Mouse (Mus musculus): ENCODE data around the gene Mrpl22. TPM values are rescaled to one million over a fixed set of nuclear protein-coding genes. Genes with fewer than 3 reads are reported as not detected.

Gene Mrpl22
- polyA plus RNA-seq (2016; fragmentation: Nextera tagmentation; extraction: Ambion mirVana): 135 and 144 TPM in 2 replicates

DNA sequence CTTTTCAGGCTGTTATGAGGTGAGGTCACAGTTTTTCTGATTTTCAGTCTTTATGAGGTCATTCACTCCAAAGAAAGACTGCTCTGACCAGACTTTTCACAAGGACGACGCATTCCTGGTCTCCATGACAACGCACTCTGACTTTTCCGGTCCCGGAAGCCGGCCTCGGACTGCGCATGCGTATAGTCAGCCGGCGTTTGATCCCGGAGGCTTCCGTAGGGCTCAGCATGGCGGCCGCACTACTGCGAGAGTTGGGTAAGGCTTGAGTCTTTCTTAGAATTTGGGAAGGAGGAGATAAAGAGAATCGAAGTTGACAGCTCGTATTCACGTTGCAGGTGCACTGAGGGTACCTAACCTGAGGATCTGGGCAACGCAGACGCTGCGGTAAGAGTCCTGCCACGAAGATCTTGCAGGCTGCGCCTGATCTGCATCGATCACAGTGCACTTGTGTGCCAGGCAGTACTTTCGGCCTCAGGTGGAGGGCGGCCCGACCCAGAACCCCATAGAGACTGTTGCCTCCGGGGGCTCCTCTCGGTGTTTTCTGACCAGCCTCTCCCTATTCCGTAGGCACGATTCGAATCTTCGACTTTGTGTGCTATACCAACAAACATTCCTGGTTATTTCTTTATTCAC is at the start of gene Mrpl22:
TSS of gene Mrpl22 (plus strand) at position 203 of the 633 bp plus-strand sequence.
- WGBS: under 1% methylated on average over 34 of the region's 34 CpGs
- peak within 1 kb of the TSS; percentile 76 for H3K9ac ChIP-seq (replicated peaks)
- peak within 1 kb of the TSS; percentile 93 for H3K4me2 ChIP-seq
- ATAC-seq (ENCODE audit: insufficient number of reproducible peaks, insufficient read depth, low FRiP score, low TSS enrichment, low read depth): peak; percentile 60
- H3K9me3 ChIP-seq: no peaks in the 10 kb centered on the region
- H3K4me3 ChIP-seq (replicated peaks): peak within 1 kb of the TSS; percentile 70
- H3K36me3 ChIP-seq: peaks cover 38% of the 10 kb centered on the region
- H3K4me1 ChIP-seq (replicated peaks): peaks cover 22% of the 10 kb centered on the region
- no peaks in the 10 kb centered on the region for H3K27me3 ChIP-seq
- H3K27ac ChIP-seq: peak within 1 kb of the TSS; percentile 41; the same call in 1 of the 2 replicates

DNA sequence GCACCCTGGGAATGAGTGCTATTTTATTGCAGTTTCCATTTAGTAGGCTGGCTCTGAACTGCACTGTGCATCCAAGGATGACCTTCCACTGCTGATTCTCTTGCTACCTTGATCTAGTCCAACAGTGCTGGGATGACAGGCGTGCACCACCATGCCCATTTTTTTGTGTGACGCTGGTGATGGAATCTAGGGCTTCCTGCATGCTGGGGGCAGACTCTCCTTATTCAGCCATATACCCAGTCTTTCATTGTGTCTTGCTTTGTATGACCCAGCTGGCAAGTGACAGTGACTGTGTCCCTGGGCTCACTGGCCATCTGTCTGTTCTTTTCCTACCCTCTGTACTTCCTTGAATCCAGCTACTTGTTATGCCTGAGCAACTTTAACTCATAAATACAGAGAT is 47.8 kb upstream of the Mrpl22 start:
- Histone ChIP-seq H3K27me3 (no peaks in the 10 kb centered on the region), H3K9me3 (no peaks in the 10 kb centered on the region), H3K27ac (no peak overlapping the region), H3K4me3 (replicated peaks) (no peak overlapping the region), H3K36me3 (peaks cover 94% of the 10 kb centered on the region), H3K9ac (replicated peaks) (no peak overlapping the region), H3K4me1 (replicated peaks) (peaks cover 4% of the 10 kb centered on the region), H3K4me2 (no peak overlapping the region)
- 89% methylated on average over 2 of the region's 2 CpGs for WGBS
- ATAC-seq (ENCODE audit: insufficient number of reproducible peaks, insufficient read depth, low FRiP score, low TSS enrichment, low read depth): no peak

DNA sequence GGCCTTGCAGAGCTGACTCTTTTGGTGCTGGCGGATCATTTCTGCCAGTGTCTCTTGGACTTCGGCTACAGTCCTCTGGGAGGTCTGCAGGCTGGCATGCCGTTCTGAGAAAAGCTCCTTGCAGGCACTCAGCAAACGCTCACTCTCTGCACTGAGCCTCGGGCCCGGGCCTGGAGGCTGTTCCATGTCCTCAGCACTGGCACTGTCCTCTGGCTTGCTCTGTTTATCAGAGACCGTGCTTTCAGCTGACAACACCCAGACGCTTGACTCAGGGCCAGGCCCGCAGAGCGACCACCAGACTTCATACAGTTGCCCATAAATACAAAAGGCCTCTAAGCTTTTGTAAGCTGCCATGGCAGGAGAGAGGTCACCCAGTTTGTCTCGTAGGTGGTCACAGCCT is 46.4 kb upstream of the Mrpl22 start:
- Histone ChIP-seq H3K27me3 (no peaks in the 10 kb centered on the region), H3K4me1 (replicated peaks) (peaks cover 10% of the 10 kb centered on the region), H3K36me3 (peaks cover 94% of the 10 kb centered on the region), H3K9me3 (no peaks in the 10 kb centered on the region), H3K4me3 (replicated peaks) (no peak overlapping the region), H3K4me2 (no peak overlapping the region), H3K9ac (replicated peaks) (no peak overlapping the region), H3K27ac (no peak overlapping the region)
- WGBS: 84% methylated on average over 11 of the region's 11 CpGs
- ATAC-seq (ENCODE audit: insufficient number of reproducible peaks, insufficient read depth, low FRiP score, low TSS enrichment, low read depth): no peak

DNA sequence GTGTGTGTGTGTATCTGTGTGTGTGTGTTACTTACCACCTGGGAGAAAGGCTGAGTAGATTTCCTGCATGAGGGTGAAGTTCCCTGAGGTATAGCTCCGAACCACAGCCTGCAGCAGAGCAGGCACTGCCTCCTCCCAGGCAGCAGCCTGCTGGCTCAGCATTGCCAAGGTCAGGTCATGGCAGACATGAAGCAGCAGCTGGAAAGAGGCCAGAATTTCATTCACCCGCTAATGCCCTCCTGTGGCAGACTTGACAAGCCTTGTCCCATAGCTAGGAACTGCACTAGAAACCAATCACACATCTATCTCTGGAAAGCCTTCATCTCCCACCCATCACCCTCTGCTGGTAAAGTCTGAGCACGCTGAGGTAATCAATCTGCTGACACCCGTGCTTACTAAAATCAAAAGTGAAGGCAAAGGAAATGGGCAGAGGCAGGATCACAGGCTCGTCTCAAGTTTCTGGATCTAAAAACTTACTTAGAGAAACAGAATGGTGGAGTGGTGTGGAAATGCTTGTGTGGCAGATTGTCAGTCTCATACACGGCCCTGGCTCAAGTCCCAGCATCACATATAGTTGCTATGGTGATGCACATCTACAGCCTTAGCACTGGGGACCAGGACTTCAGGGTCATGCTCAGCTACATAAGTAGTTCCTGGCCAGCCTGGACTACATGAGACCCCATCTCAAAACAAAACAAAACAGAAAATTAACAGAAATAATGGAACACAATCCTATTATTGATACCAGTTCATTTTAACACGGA is 44.9 kb upstream of the Mrpl22 start:
- no peak overlapping the region for H3K4me3 ChIP-seq (replicated peaks)
- ATAC-seq (ENCODE audit: insufficient number of reproducible peaks, insufficient read depth, low FRiP score, low TSS enrichment, low read depth): no peak
- 82% methylated on average over 7 of the region's 7 CpGs for WGBS
- no peak overlapping the region for H3K27ac ChIP-seq
- no peak overlapping the region; the same call in 1 of the 2 replicates for H3K9ac ChIP-seq (replicated peaks)
- H3K36me3 ChIP-seq: peaks cover 94% of the 10 kb centered on the region
- peaks cover 10% of the 10 kb centered on the region for H3K4me1 ChIP-seq (replicated peaks)
- no peaks in the 10 kb centered on the region for H3K9me3 ChIP-seq
- no peak overlapping the region for H3K4me2 ChIP-seq
- H3K27me3 ChIP-seq: no peaks in the 10 kb centered on the region

DNA sequence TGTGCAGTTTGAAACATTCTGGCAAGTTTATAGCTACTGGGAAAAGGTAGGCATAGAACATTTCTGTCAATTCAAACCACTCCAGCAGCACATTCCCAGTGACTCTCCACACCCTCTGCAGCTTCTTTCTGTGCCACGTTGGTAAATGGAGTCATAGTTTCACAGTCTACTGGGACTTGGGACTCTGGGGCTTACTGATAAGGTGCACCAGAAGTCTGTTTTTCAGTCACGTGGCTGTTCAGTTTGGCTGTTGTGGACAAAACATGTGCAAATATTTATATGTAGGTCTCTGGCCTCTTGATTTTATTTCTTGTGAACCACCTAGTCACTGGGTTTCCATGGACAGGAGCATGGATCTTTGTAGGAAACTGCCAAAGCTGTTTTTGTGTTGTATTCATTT is 43.9 kb upstream of the Mrpl22 start:
- H3K4me1 ChIP-seq (replicated peaks): peaks cover 10% of the 10 kb centered on the region
- peaks cover 98% of the 10 kb centered on the region for H3K36me3 ChIP-seq
- no peak overlapping the region for H3K4me2 ChIP-seq
- no peaks in the 10 kb centered on the region for H3K27me3 ChIP-seq
- no peaks in the 10 kb centered on the region for H3K9me3 ChIP-seq
- 91% methylated on average over 2 of the region's 2 CpGs for WGBS
- no peak overlapping the region for H3K27ac ChIP-seq
- H3K4me3 ChIP-seq (replicated peaks): no peak overlapping the region
- H3K9ac ChIP-seq (replicated peaks): no peak overlapping the region
- no peak for ATAC-seq (ENCODE audit: insufficient number of reproducible peaks, insufficient read depth, low FRiP score, low TSS enrichment, low read depth)

DNA sequence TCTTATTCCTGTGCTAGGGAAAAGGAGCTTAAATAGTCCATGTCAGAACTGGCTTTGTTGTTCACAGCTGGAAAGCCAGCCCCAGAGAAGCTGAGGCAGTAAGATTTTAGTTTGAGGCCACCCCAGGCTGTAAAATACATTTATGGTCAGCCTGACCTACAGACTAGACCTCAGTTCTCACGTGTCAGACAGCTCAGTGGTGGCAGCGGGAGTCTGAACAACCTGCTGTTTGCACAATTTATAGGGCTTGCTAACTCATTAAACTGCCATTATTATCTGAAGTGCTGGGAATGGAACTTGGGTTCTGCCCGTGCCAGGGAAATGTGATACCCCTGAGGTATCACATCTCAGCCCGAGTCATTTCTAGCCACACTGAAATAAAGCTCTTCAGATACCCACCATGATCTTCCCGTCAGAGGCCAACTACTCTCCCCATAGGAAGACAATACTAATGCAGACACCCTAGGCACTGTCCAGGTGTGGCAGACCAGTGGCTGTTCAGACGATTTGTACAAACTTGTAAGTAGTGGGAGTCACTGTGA is 42.1 kb upstream of the Mrpl22 start:
- H3K27me3 ChIP-seq: no peaks in the 10 kb centered on the region
- no peak overlapping the region for H3K9ac ChIP-seq (replicated peaks)
- H3K36me3 ChIP-seq: peaks cover 95% of the 10 kb centered on the region
- WGBS: 42% methylated on average over 6 of the region's 6 CpGs
- H3K4me2 ChIP-seq: no peak overlapping the region
- H3K27ac ChIP-seq: no peak overlapping the region
- ATAC-seq (ENCODE audit: insufficient number of reproducible peaks, insufficient read depth, low FRiP score, low TSS enrichment, low read depth): 0 out of 2 replicates have a peak, but pooled peaks have one; percentile 47
- H3K4me1 ChIP-seq (replicated peaks): peaks cover 10% of the 10 kb centered on the region
- H3K9me3 ChIP-seq: no peaks in the 10 kb centered on the region
- H3K4me3 ChIP-seq (replicated peaks): no peak overlapping the region

DNA sequence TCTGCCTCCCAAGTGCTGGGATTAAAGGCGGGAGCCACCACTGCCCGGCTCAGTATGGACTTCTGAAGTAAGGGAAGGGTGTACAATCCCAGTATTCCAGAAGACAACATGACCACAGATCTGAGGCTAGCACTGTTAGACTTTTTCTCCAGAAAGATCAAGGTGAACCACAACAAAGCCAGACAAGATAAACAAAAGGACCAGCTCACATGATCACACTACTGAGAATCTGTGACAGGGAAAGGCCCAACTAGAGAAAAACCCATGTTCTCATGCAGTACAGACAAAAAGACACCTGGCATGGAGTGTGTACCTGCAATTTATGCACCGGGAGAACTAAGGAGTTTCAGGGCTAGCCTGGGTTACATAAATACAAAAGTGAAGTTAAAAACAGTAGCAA is 39.4 kb upstream of the Mrpl22 start:
- Histone ChIP-seq H3K9me3 (no peaks in the 10 kb centered on the region), H3K27me3 (no peaks in the 10 kb centered on the region), H3K4me3 (replicated peaks) (no peak overlapping the region), H3K9ac (replicated peaks) (no peak overlapping the region), H3K27ac (no peak overlapping the region), H3K4me2 (no peak overlapping the region), H3K36me3 (peaks cover 95% of the 10 kb centered on the region), H3K4me1 (replicated peaks) (peaks cover 10% of the 10 kb centered on the region)
- WGBS: 94% methylated on average over 3 of the region's 3 CpGs
- no peak for ATAC-seq (ENCODE audit: insufficient number of reproducible peaks, insufficient read depth, low FRiP score, low TSS enrichment, low read depth)

DNA sequence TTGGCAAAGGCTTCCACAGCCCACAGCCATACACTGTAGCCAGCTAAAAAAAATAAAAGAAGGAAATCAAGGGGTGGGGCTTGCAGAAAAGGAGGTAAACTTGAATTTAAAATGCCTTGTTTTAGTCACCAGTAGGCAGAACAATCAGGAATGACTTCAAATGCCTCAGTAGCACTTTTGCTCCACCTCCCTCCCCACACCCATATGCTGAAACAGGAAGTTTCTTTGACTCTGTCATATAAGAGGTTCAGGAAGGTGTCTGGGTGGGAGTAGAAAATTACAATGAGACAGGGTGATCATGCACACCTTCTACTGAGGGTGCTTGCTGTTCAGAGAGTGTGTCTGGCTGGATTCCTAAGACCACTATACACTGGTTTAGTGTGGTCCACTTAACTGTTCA is 36.6 kb upstream of the Mrpl22 start:
- no peaks in the 10 kb centered on the region for H3K4me1 ChIP-seq (replicated peaks)
- no peak overlapping the region for H3K4me2 ChIP-seq
- H3K9ac ChIP-seq (replicated peaks): no peak overlapping the region
- no peak overlapping the region for H3K4me3 ChIP-seq (replicated peaks)
- H3K9me3 ChIP-seq: no peaks in the 10 kb centered on the region
- H3K27ac ChIP-seq: no peak overlapping the region
- no peak for ATAC-seq (ENCODE audit: insufficient number of reproducible peaks, insufficient read depth, low FRiP score, low TSS enrichment, low read depth)
- no peaks in the 10 kb centered on the region for H3K27me3 ChIP-seq
- peaks cover 97% of the 10 kb centered on the region for H3K36me3 ChIP-seq

DNA sequence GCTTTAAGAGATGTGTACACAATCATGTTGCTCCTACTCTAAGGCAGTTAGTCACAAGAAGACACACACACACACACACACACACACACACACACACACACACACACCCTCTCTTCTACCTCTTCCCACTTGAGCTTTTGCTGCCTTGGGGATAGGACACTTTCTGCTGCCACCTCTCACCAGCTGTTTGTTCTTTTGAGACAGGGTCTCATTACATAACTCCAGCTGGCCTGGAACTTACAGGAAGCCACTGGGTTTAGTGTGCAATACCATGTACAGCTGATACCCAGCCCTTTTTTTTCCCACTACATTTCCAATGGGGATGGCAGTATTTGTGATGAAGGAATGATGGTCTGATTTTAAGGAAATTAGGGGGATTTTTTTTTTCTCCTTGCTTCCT is 36.2 kb upstream of the Mrpl22 start:
- Histone ChIP-seq H3K27ac (no peak overlapping the region), H3K9ac (replicated peaks) (no peak overlapping the region), H3K4me2 (no peak overlapping the region), H3K9me3 (no peaks in the 10 kb centered on the region), H3K36me3 (peaks cover 97% of the 10 kb centered on the region), H3K4me3 (replicated peaks) (no peak overlapping the region), H3K27me3 (no peaks in the 10 kb centered on the region), H3K4me1 (replicated peaks) (no peaks in the 10 kb centered on the region)
- no peak for ATAC-seq (ENCODE audit: insufficient number of reproducible peaks, insufficient read depth, low FRiP score, low TSS enrichment, low read depth)

DNA sequence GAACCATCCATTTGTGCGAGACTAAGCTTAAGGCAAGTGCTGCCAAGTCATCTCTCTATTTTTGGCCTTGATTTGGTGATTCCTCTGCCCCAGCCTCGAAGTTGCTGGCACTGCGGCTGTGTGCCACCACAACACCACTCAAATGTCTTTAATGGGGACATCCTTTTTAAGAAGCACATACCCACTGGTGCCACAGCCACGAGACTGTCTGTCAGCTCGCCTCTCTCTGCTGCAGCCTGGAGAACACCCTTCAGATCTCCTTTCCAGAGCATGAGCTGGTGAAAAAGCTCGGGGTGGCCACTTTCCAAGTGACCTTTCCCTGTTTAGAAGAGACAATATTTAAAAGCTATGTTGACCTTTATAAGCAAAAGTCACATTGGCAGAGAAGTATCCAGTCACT is 34.8 kb upstream of the Mrpl22 start:
- Histone ChIP-seq H3K4me1 (replicated peaks) (no peaks in the 10 kb centered on the region), H3K27me3 (no peaks in the 10 kb centered on the region), H3K27ac (no peak overlapping the region), H3K9me3 (no peaks in the 10 kb centered on the region), H3K36me3 (peaks cover 97% of the 10 kb centered on the region), H3K9ac (replicated peaks) (no peak overlapping the region), H3K4me3 (replicated peaks) (no peak overlapping the region), H3K4me2 (no peak overlapping the region)
- WGBS: 93% methylated on average over 6 of the region's 6 CpGs
- no peak for ATAC-seq (ENCODE audit: insufficient number of reproducible peaks, insufficient read depth, low FRiP score, low TSS enrichment, low read depth)

DNA sequence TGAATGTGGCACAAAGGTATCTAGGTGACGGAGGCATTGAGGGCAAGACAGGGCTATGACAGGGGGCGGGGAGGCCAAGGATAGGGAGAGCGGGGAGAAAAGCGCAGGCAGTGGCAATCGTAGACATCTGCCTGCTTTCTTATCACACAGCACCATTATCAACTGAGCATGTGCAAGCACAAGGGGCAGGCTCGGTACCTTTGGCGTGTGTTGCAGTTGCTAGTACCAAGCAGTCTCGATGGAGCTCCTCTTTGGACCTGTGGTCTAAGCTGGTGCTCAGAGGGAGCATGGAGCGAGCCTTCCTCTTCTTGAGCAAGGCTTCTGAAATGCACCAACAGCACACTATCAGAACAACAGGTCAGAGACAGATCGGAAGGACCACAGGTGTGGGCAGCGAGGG is 32.6 kb upstream of the Mrpl22 start:
- H3K27ac ChIP-seq: no peak overlapping the region
- 93% methylated on average over 11 of the region's 11 CpGs for WGBS
- H3K27me3 ChIP-seq: no peaks in the 10 kb centered on the region
- peaks cover 96% of the 10 kb centered on the region for H3K36me3 ChIP-seq
- no peak overlapping the region for H3K9ac ChIP-seq (replicated peaks)
- H3K4me3 ChIP-seq (replicated peaks): no peak overlapping the region
- H3K4me2 ChIP-seq: no peak overlapping the region
- no peaks in the 10 kb centered on the region for H3K9me3 ChIP-seq
- no peak for ATAC-seq (ENCODE audit: insufficient number of reproducible peaks, insufficient read depth, low FRiP score, low TSS enrichment, low read depth)
- no peaks in the 10 kb centered on the region for H3K4me1 ChIP-seq (replicated peaks)
